Mouse (Mus musculus): Measurements from ENCODE around the gene Atxn7. TPM values are rescaled to one million over a fixed set of nuclear protein-coding genes. Genes with fewer than 3 reads are reported as not detected.

The Atxn7 gene
- polyA plus RNA-seq, 1 experiment from 2014 or later, result 3.8 TPM

DNA sequence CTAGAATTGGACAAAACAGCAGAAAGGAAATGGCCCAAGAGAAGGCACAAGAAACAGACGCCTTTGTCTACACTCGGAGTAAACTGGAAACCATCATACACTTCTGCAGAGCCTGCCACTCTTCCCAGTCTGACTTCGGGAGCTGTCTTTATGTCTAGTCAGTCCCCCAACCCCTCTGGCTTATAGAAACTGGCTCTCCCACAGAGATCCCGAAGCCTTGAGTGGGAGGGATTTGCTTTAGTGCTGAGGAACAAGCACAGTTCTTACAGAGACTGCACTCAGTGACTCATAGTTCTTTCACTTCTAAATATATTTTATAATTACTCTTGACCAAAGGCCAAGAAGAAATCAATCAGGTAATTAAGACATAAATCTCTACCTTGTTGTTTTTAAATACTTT lies 149.5 kb downstream of the Atxn7 start:
- 81% methylated on average over 4 of the region's 4 CpGs for WGBS

GRCm38 (mm10) chr14:14120230-14121096 lies 159.2 kb downstream of the Atxn7 start, which contains the start of gene Psmd6:
TSS of gene Psmd6 (minus strand) at chr14:14120984.
- Histone ChIP-seq H3K27me3 (ENCODE audit: control insufficient read depth, insufficient read depth, low read length) (no peaks in the 10 kb centered on the region), H3K4me2 (ENCODE audit: low read depth, low read length) (peak within 1 kb of the TSS; percentile 89), H3K9me3 (replicated peaks; ENCODE audit: control insufficient read depth, low read length) (no peaks in the 10 kb centered on the region), H3K4me1 (ENCODE audit: control insufficient read depth, insufficient read depth, low read length) (peaks cover 10% of the 10 kb centered on the region; the same call in 1 of the 2 replicates), H3K36me3 (ENCODE audit: control insufficient read depth, insufficient read depth, low read length) (peaks cover 9% of the 10 kb centered on the region; the same call in 1 of the 2 replicates), H3K9ac (ENCODE audit: low read length) (peak within 1 kb of the TSS; percentile 98), H3K4me3 (replicated peaks; ENCODE audit: low read length) (peak within 1 kb of the TSS; percentile 69), H3K27ac (ENCODE audit: low read length) (peak within 1 kb of the TSS; percentile 75)
- WGBS, result 1% methylated on average over 68 of the region's 68 CpGs
- ATAC-seq (ENCODE audit: insufficient read depth, low FRiP score), result peak; percentile 95

More for the DNA sequence above, 149.5 kb downstream of the Atxn7 start:
- H3K4me3 ChIP-seq (replicated peaks; ENCODE audit: low read length), result no peak overlapping the region
- no peaks in the 10 kb centered on the region for H3K9me3 ChIP-seq (replicated peaks; ENCODE audit: control insufficient read depth, low read length)
- no peaks in the 10 kb centered on the region for H3K4me1 ChIP-seq (ENCODE audit: control insufficient read depth, insufficient read depth, low read length)
- no peak overlapping the region for H3K9ac ChIP-seq (ENCODE audit: low read length)
- ATAC-seq (ENCODE audit: insufficient read depth, low FRiP score), result no peak
- no peaks in the 10 kb centered on the region for H3K27me3 ChIP-seq (ENCODE audit: control insufficient read depth, insufficient read depth, low read length)
- peaks cover 15% of the 10 kb centered on the region for H3K36me3 ChIP-seq (ENCODE audit: control insufficient read depth, insufficient read depth, low read length)
- H3K4me2 ChIP-seq (ENCODE audit: low read depth, low read length), result no peak overlapping the region
- no peak overlapping the region for H3K27ac ChIP-seq (ENCODE audit: low read length)

Other genes starting within 250 kb of the Atxn7 start
- gene Gm281, start 47.0 kb upstream of the Atxn7 start, polyA plus RNA-seq (2015; fragmentation: Nextera tagmentation; extraction: Ambion mirVana), result not detected in 2 replicates
- gene Thoc7, start 412 bp downstream of the Atxn7 start, polyA plus RNA-seq (2015; fragmentation: Nextera tagmentation; extraction: Ambion mirVana), result 138 and 143 TPM in 2 replicates
- 213 and 218 TPM in 2 replicates for gene Psmd6, start 159.5 kb downstream of the Atxn7 start, polyA plus RNA-seq (2015; fragmentation: Nextera tagmentation; extraction: Ambion mirVana)
- not detected in 2 replicates for gene Olfr720, start 225.4 kb downstream of the Atxn7 start, polyA plus RNA-seq (2015; fragmentation: Nextera tagmentation; extraction: Ambion mirVana)

All from stomach, embryonic 16.5 days (tissue).